Mouse (Mus musculus): ENCODE measurements around the gene Xlr3c.
"Not testable (repeated sequence)": the region's sequence is repeated elsewhere in the genome, so short reads cannot be mapped to it uniquely, and the experiment has no call there.

The Xlr3c gene

GRCm38 (mm10) chrX:73265270-73265669 is at the start of gene Xlr3c:
Gene Xlr3c (minus strand): TSS chrX:73265390.
- not testable (repeated sequence) for DNase-seq

GRCm38 (mm10) chrX:73312522-73312921 is 47.3 kb upstream of the Xlr3c start:
- peak; percentile 42 for DNase-seq

- not testable (repeated sequence) for DNase-seq
These were observed 30.6 kb upstream of the Xlr3c start for GRCm38 (mm10) chrX:73295745-73296144.

- DNase-seq: not testable (repeated sequence)
These were observed 27.7 kb upstream of the Xlr3c start, which contains the start of the genes Xlr5a and Xlr5c for GRCm38 (mm10) chrX:73292876-73293275. Gene Xlr5a (minus strand): TSS chrX:73292976. Gene Xlr5c (minus strand): TSS chrX:73292976.

- not testable (repeated sequence) for DNase-seq
These were observed 2.8 kb downstream of the Xlr3c start for GRCm38 (mm10) chrX:73262428-73262827.

- not testable (repeated sequence) for DNase-seq
These were observed 22.3 kb downstream of the Xlr3c start, which contains the start of gene Xlr4c for GRCm38 (mm10) chrX:73242821-73243325. Gene Xlr4c (minus strand): TSS chrX:73243130.

- DNase-seq: no peak
These were observed 35.9 kb downstream of the Xlr3c start for GRCm38 (mm10) chrX:73229288-73229687.

- peak; percentile 47 for DNase-seq
These were observed 36.5 kb downstream of the Xlr3c start for GRCm38 (mm10) chrX:73228606-73229214.

- peak; percentile 77 for DNase-seq
These were observed 37.1 kb downstream of the Xlr3c start, which contains the start of gene F8a for GRCm38 (mm10) chrX:73227914-73228605. Gene F8a (plus strand): TSS chrX:73228291.

- DNase-seq: no peak
These were observed 39.8 kb downstream of the Xlr3c start for GRCm38 (mm10) chrX:73225365-73225764.

GRCm38 (mm10) chrX:73213819-73214564 is 51.2 kb downstream of the Xlr3c start, which contains the start of gene Xlr4b:
Gene Xlr4b (plus strand): TSS chrX:73214333.
- not testable (repeated sequence) for DNase-seq

Data from lung, postnatal 14 days (tissue).